In genomic region chr4:130391265-130391664, GRCm38 (mm10) we compare ENCODE assay signal across 9 mouse cellular contexts. TPM values are rescaled to one million over a fixed set of nuclear protein-coding genes. Genes with fewer than 3 reads are reported as not detected.
DNase-seq lines count a peak whose midpoint lies in the region; ATAC-seq lines count a peak whose summit lies in the region.
"Had no signal": no experiment of that assay in that cellular context is flagged by ENCODE, and none has a peak within 500 bp of the region (broad histone marks: within the 10 kb centered on the region; RNA-seq: fewer than 3 reads in every experiment).

No protein-coding gene starts in this region.

- H3K4me2 ChIP-seq in forebrain, embryonic 12.5 days: no peak overlapping the region

- peaks cover 7% of the 10 kb centered on the region; the same call in 1 of the 2 replicates for H3K4me1 ChIP-seq in forebrain, embryonic 10.5 days
- H3K4me1 ChIP-seq in forebrain, embryonic 12.5 days: 0 out of 2 replicates have a peak, but pooled peaks cover 3% of the 10 kb centered on the region

- no peaks in the 10 kb centered on the region for H3K27me3 ChIP-seq in forebrain, embryonic 10.5 days (ENCODE audit: poor library complexity, severe bottlenecking)
- no peaks in the 10 kb centered on the region for H3K27me3 ChIP-seq in forebrain, embryonic 12.5 days

- no peak overlapping the region for H3K4me3 ChIP-seq in forebrain, embryonic 10.5 days
- H3K4me3 ChIP-seq in forebrain, embryonic 12.5 days (replicated peaks): no peak overlapping the region

- H3K36me3 ChIP-seq in forebrain, embryonic 10.5 days (replicated peaks): peaks cover 52% of the 10 kb centered on the region
- H3K36me3 ChIP-seq in forebrain, embryonic 12.5 days (replicated peaks): peaks cover 44% of the 10 kb centered on the region

- 76% methylated on average over 3 of the region's 3 CpGs for WGBS in forebrain, embryonic 10.5 days
- 66% methylated on average over 3 of the region's 3 CpGs for WGBS in forebrain, embryonic 12.5 days

- no peak overlapping the region for H3K9ac ChIP-seq in forebrain, embryonic 12.5 days

- intact Hi-C loops in left cerebral cortex, postnatal 4 days (cut with DNase I): no loop called here
- intact Hi-C loops in left cerebral cortex, postnatal 10 days (cut with DNase I): no loop called here

- H3K27ac ChIP-seq in forebrain, embryonic 10.5 days: no peak overlapping the region
- no peak overlapping the region for H3K27ac ChIP-seq in forebrain, embryonic 12.5 days

- no peaks in the 10 kb centered on the region for H3K9me3 ChIP-seq in forebrain, embryonic 10.5 days
- H3K9me3 ChIP-seq in forebrain, embryonic 12.5 days: no peaks in the 10 kb centered on the region

- no peak for ATAC-seq in forebrain, embryonic 12.5 days (ENCODE audit: low FRiP score)
- ATAC-seq in megakaryocyte progenitor cell, adult 5-6 weeks (replicated peaks; ENCODE audit: poor library complexity): peak; percentile 55
- ATAC-seq in erythroid progenitor cell, adult 5-6 weeks (replicated peaks; ENCODE audit: low FRiP score, poor library complexity, severe bottlenecking): no peak
- ATAC-seq: intestine, embryonic 16.5 days had no signal

- peak; percentile 23 for DNase-seq in forebrain, embryonic 10.5 days (ENCODE audit: extremely low spot score, low spot score)
- DNase-seq in left cerebral cortex, postnatal 4 days: peak; percentile 34
- DNase-seq in left cerebral cortex, postnatal 10 days (ENCODE audit: extremely low spot score in 1 of 2, low spot score in 2 of 2): no peak
- peak; percentile 52 for DNase-seq in MN1 (ENCODE audit: low spot score)
- no peak for DNase-seq in frontal cortex, postnatal 36 days (ENCODE audit: low spot score in 2 of 2)

RNA-seq across cellular contexts. Expression of gene Snrnp40, which starts 31.3 kb away (rescaled TPM):
- polyA plus RNA-seq in forebrain, embryonic 10.5 days (2016; fragmentation: Nextera tagmentation; extraction: Ambion mirVana): 233 and 235 TPM in 2 replicates
- 196 and 203 TPM in 2 replicates for polyA plus RNA-seq in forebrain, embryonic 12.5 days (2016; fragmentation: Nextera tagmentation; extraction: Ambion mirVana)
- total RNA-seq in left cerebral cortex, postnatal 4 days (2021): 10 to 100 TPM; 42.4 to 46.1 TPM
- total RNA-seq in left cerebral cortex, postnatal 10 days (2021): 10 to 100 TPM; 30.2 to 34.4 TPM
- 65.9 and 66.0 TPM in 2 replicates for total RNA-seq in megakaryocyte progenitor cell, adult 5-6 weeks (2015)
- total RNA-seq in megakaryocyte progenitor cell, adult 5-6 weeks (2017): 89.7 and 90.8 TPM in 2 replicates
- total RNA-seq in erythroid progenitor cell, adult 5-6 weeks (2015; ENCODE audit: low replicate concordance): 35.0 and 69.6 TPM in 2 replicates
- 25.1 and 58.9 TPM in 2 replicates for total RNA-seq in erythroid progenitor cell, adult 5-6 weeks (2017; ENCODE audit: low replicate concordance)

RNA-seq across cellular contexts. Expression of gene Zcchc17, which starts 31.5 kb away (rescaled TPM):
- polyA plus RNA-seq in forebrain, embryonic 10.5 days (2016; fragmentation: Nextera tagmentation; extraction: Ambion mirVana): 68.8 and 72.4 TPM in 2 replicates
- polyA plus RNA-seq in forebrain, embryonic 12.5 days (2016; fragmentation: Nextera tagmentation; extraction: Ambion mirVana): 74.2 and 78.4 TPM in 2 replicates
- 10 to 100 TPM; 50.7 to 54.9 TPM for total RNA-seq in left cerebral cortex, postnatal 4 days (2021)
- 10 to 100 TPM; 49.0 to 54.6 TPM for total RNA-seq in left cerebral cortex, postnatal 10 days (2021)
- total RNA-seq in megakaryocyte progenitor cell, adult 5-6 weeks (2015): 16.0 and 21.9 TPM in 2 replicates
- total RNA-seq in megakaryocyte progenitor cell, adult 5-6 weeks (2017): 81.3 and 132 TPM in 2 replicates
- 15.5 and 19.1 TPM in 2 replicates for total RNA-seq in erythroid progenitor cell, adult 5-6 weeks (2015; ENCODE audit: low replicate concordance)
- 30.3 and 54.2 TPM in 2 replicates for total RNA-seq in erythroid progenitor cell, adult 5-6 weeks (2017; ENCODE audit: low replicate concordance)

Comparison
In these comparisons a context has a peak if more than half of its experiments do, and no peak if none do; other contexts are left out.
1. DNase-seq: peak in forebrain, embryonic 10.5 days (single experiment), left cerebral cortex, postnatal 4 days (single experiment) and MN1 (single experiment); none in left cerebral cortex, postnatal 10 days (0 of 2) and frontal cortex, postnatal 36 days (0 of 2).